Mouse (Mus musculus): ENCODE data around the gene Marc2. TPM values are rescaled to one million over a fixed set of nuclear protein-coding genes. Genes with fewer than 3 reads are reported as not detected.
A peak's percentile ranks its signal among the peaks of the same experiment; 100 is the strongest.

The Marc2 gene
- polyA plus RNA-seq, 1 experiment, result 99.6 TPM

DNA sequence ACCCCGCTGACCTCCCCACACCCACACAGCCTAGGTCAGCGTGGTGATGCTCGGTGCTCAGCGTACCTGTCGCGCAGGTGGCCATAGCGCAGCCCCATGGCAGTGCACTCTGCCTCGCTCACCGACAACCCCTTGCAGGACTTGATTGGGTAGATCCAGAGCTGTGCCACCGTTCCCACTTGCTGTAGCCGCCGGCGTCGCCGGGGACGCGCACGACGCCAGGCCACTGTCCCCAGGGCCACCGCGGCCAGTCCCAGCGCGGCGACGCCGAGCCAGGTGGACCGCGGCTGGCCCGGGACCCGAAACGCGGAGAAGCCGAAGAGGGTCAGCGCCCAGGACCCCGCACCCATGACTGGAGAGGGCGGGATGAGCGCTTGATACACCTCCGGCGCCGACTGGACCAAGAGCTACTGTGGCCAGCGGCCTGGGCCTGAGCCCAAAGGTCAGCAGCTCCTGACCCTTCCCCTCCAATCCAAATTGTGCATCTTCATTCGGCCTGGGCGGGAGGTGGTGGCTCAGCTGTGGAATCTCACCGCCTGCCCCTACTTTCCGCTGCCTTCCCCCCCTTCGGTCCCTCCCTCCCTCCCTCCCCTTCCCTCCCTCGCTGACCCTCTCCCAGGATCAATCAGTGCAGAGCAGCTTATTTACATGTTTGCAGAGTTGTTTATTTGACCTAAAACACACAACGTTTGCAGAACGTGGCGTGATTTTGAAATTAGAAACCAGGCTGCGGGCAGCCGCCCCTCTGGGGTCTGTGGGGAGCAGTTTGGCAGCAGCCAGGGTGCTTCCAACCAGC lies 35.3 kb downstream of the Marc2 start, which contains the start of gene Marc1:
Gene Marc1, minus strand, starts transcription at position 534 of the 796 bp plus-strand sequence.
- Histone ChIP-seq H3ac (ENCODE audit: control insufficient read depth, insufficient read length) (no peak within 1 kb of the TSS), H3K4me2 (ENCODE audit: low read depth) (no peak within 1 kb of the TSS), H3K4me3 (no peak within 1 kb of the TSS), H3K36me3 (ENCODE audit: control insufficient read depth, insufficient read depth) (peaks cover 8% of the 10 kb centered on the region), H3K27me3 (ENCODE audit: control insufficient read depth, insufficient read depth, insufficient read length) (no peaks in the 10 kb centered on the region), H3K79me2 (ENCODE audit: control insufficient read depth, insufficient read depth) (no peaks in the 10 kb centered on the region)
- TF ChIP-seq POLR2AphosphoS2 (IDR thresholded peaks at IDR 0.05; ENCODE audit: insufficient read length, low read depth) (peak; percentile 18), E2F4 (IDR thresholded peaks at IDR 0.05; ENCODE audit: insufficient read depth) (no peak)

GRCm38 (mm10) chr1:184809578-184810001 lies 36.7 kb downstream of the Marc2 start:
- no peak overlapping the region for H3K4me2 ChIP-seq (ENCODE audit: low read depth)
- TF ChIP-seq SRF (IDR thresholded peaks at IDR 0.05; ENCODE audit: control insufficient read depth, insufficient read length, low read depth), result no peak
- no peak for TF ChIP-seq MYOG (IDR thresholded peaks at IDR 0.05; ENCODE audit: control insufficient read depth in 1 of 3, insufficient read depth in 1 of 3, insufficient read length in 2 of 3, low read depth in 2 of 3)
- no peaks in the 10 kb centered on the region for H3K79me2 ChIP-seq (ENCODE audit: control insufficient read depth, insufficient read depth)
- no peak overlapping the region for H3K4me3 ChIP-seq
- peaks cover 8% of the 10 kb centered on the region for H3K36me3 ChIP-seq (ENCODE audit: control insufficient read depth, insufficient read depth)
- no peak overlapping the region for H3ac ChIP-seq (ENCODE audit: control insufficient read depth, insufficient read length)
- no peaks in the 10 kb centered on the region for H3K27me3 ChIP-seq (ENCODE audit: control insufficient read depth, insufficient read depth, insufficient read length)

GRCm38 (mm10) chr1:184808418-184809012 lies 37.7 kb downstream of the Marc2 start:
- TF ChIP-seq POLR2A (IDR thresholded peaks at IDR 0.05; ENCODE audit: insufficient read length, low read depth) (no peak), E2F4 (IDR thresholded peaks at IDR 0.05; ENCODE audit: insufficient read depth) (no peak), SRF (IDR thresholded peaks at IDR 0.05; ENCODE audit: control insufficient read depth, insufficient read length, low read depth) (no peak), TCF3 (IDR thresholded peaks at IDR 0.05; ENCODE audit: insufficient read length, low read depth) (no peak)
- H3ac ChIP-seq (ENCODE audit: control insufficient read depth, insufficient read length), result no peak overlapping the region
- no peak overlapping the region for H3K4me2 ChIP-seq (ENCODE audit: low read depth)
- no peaks in the 10 kb centered on the region for H3K79me2 ChIP-seq (ENCODE audit: control insufficient read depth, insufficient read depth)
- no peak overlapping the region for H3K4me3 ChIP-seq
- peaks cover 8% of the 10 kb centered on the region for H3K36me3 ChIP-seq (ENCODE audit: control insufficient read depth, insufficient read depth)
- H3K27me3 ChIP-seq (ENCODE audit: control insufficient read depth, insufficient read depth, insufficient read length), result no peaks in the 10 kb centered on the region

DNA sequence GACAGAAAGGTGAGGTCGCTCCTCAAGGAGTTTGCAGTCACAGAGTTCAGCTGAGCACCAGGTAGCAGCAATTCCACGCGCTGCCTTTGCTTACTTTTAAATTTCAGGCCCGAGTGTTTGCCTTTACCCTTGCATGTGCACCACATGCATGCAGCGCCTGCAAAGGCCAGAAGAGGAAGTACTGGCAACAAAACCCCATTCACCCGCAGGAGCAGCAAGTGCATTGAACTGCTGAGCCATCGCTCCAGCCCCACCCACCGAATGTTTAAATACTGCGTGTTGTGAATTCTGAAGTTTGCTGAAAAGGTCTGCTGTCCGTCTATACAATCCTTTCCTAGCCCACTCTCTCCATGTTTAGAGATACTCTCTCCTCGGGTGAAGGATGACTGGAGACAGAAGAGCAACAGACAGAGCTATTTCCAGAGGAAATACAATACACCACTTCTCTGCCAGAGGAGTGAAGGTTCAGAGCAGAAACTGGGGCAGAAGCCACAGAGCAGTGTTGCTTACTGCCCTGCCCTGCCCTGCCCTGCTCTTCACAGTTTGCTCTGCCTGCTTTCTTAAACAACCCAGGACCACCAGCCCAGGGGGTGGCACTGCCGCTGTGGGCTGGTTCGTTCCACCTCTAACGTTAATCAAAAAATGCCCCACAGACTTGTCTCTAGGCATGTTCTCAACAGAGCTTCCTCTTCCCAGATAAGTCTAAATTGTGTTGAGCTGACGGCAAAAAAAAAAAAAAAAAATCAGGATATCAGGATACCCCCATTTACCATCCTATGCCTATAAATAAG lies 38.4 kb downstream of the Marc2 start:
- TF ChIP-seq MYOD1 (IDR thresholded peaks at IDR 0.05; ENCODE audit: control insufficient read depth in 1 of 3, insufficient read length in 2 of 3, low read depth in 2 of 3) (no peak), POLR2AphosphoS2 (IDR thresholded peaks at IDR 0.05; ENCODE audit: insufficient read length, low read depth) (no peak), POLR2A (IDR thresholded peaks at IDR 0.05; ENCODE audit: insufficient read length, low read depth) (no peak), USF1 (IDR thresholded peaks at IDR 0.05; ENCODE audit: low read depth) (no peak), TCF3 (IDR thresholded peaks at IDR 0.05; ENCODE audit: insufficient read length, low read depth) (no peak), CEBPB (IDR thresholded peaks at IDR 0.05; ENCODE audit: insufficient read depth, poor library complexity, severe bottlenecking) (no peak), MAX (IDR thresholded peaks at IDR 0.05; ENCODE audit: low read depth) (no peak), E2F4 (IDR thresholded peaks at IDR 0.05; ENCODE audit: insufficient read depth) (no peak), MYOG (IDR thresholded peaks at IDR 0.05; ENCODE audit: control insufficient read depth in 1 of 3, insufficient read depth in 1 of 3, insufficient read length in 2 of 3, low read depth in 2 of 3) (no peak), SRF (IDR thresholded peaks at IDR 0.05; ENCODE audit: control insufficient read depth, insufficient read length, low read depth) (no peak), REST (IDR thresholded peaks at IDR 0.05; ENCODE audit: insufficient read depth, insufficient read length) (no peak), TCF12 (IDR thresholded peaks at IDR 0.05; ENCODE audit: insufficient read depth, poor library complexity, severe bottlenecking) (no peak)
- peaks cover 5% of the 10 kb centered on the region for H3K36me3 ChIP-seq (ENCODE audit: control insufficient read depth, insufficient read depth)
- H3ac ChIP-seq (ENCODE audit: control insufficient read depth, insufficient read length), result no peak overlapping the region
- no peaks in the 10 kb centered on the region for H3K27me3 ChIP-seq (ENCODE audit: control insufficient read depth, insufficient read depth, insufficient read length)
- no peak overlapping the region for H3K4me3 ChIP-seq
- no peaks in the 10 kb centered on the region for H3K79me2 ChIP-seq (ENCODE audit: control insufficient read depth, insufficient read depth)
- no peak overlapping the region for H3K4me2 ChIP-seq (ENCODE audit: low read depth)

DNA sequence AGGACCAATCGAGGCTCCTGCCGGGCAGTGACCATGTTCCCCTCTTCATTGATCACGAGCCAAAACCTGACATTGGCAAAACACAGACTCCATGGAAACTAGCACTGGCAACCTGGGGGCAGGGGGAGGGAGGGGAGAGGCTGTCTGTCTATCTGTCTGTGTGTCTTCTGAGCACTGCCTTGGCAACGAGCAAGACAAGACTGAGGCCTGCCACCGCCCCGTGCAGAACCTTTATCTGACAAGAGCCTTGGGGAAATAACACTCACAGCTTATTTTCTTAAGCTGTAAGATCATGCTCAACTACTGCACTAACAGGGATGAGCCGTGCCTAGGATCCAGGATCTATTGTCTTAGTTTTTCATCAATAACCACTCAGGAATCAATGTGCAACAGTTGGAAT lies 39.1 kb downstream of the Marc2 start:
- no peaks in the 10 kb centered on the region for H3K36me3 ChIP-seq (ENCODE audit: control insufficient read depth, insufficient read depth)
- no peaks in the 10 kb centered on the region for H3K79me2 ChIP-seq (ENCODE audit: control insufficient read depth, insufficient read depth)
- H3K4me3 ChIP-seq, result no peak overlapping the region
- TF ChIP-seq MAX (IDR thresholded peaks at IDR 0.05; ENCODE audit: low read depth) (no peak), MYOG (IDR thresholded peaks at IDR 0.05; ENCODE audit: control insufficient read depth in 1 of 3, insufficient read depth in 1 of 3, insufficient read length in 2 of 3, low read depth in 2 of 3) (no peak), POLR2A (IDR thresholded peaks at IDR 0.05; ENCODE audit: insufficient read length, low read depth) (no peak), CEBPB (IDR thresholded peaks at IDR 0.05; ENCODE audit: insufficient read depth, poor library complexity, severe bottlenecking) (no peak), REST (IDR thresholded peaks at IDR 0.05; ENCODE audit: insufficient read depth, insufficient read length) (no peak), SRF (IDR thresholded peaks at IDR 0.05; ENCODE audit: control insufficient read depth, insufficient read length, low read depth) (no peak), TCF12 (IDR thresholded peaks at IDR 0.05; ENCODE audit: insufficient read depth, poor library complexity, severe bottlenecking) (no peak), POLR2AphosphoS2 (IDR thresholded peaks at IDR 0.05; ENCODE audit: insufficient read length, low read depth) (no peak), MYOD1 (IDR thresholded peaks at IDR 0.05; ENCODE audit: control insufficient read depth in 1 of 3, insufficient read length in 2 of 3, low read depth in 2 of 3) (no peak), E2F4 (IDR thresholded peaks at IDR 0.05; ENCODE audit: insufficient read depth) (no peak), TCF3 (IDR thresholded peaks at IDR 0.05; ENCODE audit: insufficient read length, low read depth) (no peak), USF1 (IDR thresholded peaks at IDR 0.05; ENCODE audit: low read depth) (no peak)
- H3K4me2 ChIP-seq (ENCODE audit: low read depth), result no peak overlapping the region
- H3ac ChIP-seq (ENCODE audit: control insufficient read depth, insufficient read length), result no peak overlapping the region
- no peaks in the 10 kb centered on the region for H3K27me3 ChIP-seq (ENCODE audit: control insufficient read depth, insufficient read depth, insufficient read length)

All from myocyte (in vitro differentiated cells).